Mouse (Mus musculus) heart, postnatal 4 days (tissue): ENCODE measurements around the gene Dexi. TPM values are rescaled to one million over a fixed set of nuclear protein-coding genes. Genes with fewer than 3 reads are reported as not detected.

Experiments used
- DNase-seq: peaks from one replicate; pipeline ENCODE4 v3.0.0; 2021
- total RNA-seq, 2 experiments: library from RNA; stranded (reverse); gene quantifications; 2 replicates each; pipeline ENCODE4 v1.2.3; 2021

Gene Dexi
- total RNA-seq, 2 experiments from 2014 or later = 22.4 to 22.6 TPM

- DNase-seq = peak; percentile 39
Observed at GRCm38 (mm10) chr16:10498096-10498602, 44.7 kb downstream of the Dexi start.

DNA sequence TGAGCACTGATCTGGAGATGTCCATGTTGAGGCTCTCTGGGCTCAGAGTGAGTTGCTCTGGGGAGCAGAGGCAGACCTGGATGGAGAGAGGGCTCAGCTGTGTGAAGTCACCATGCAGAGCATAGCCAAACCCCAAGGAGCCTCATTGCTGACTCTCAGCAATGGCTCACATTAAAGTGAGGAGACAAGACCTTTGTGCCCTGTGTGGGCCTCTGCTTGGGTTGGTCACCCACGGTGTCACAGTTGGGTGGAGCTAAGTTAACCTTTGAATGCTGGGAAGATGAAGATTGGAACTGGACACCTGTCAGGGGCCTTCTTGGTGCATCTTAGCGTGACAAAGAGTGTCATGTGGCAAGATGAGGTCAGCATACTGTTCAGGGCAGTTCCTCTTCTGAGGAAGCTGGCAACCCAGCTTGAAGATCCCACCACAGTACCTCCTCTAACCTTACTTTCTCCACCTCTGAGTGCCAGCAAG lies 47.0 kb downstream of the Dexi start:
- DNase-seq = no peak

DNA sequence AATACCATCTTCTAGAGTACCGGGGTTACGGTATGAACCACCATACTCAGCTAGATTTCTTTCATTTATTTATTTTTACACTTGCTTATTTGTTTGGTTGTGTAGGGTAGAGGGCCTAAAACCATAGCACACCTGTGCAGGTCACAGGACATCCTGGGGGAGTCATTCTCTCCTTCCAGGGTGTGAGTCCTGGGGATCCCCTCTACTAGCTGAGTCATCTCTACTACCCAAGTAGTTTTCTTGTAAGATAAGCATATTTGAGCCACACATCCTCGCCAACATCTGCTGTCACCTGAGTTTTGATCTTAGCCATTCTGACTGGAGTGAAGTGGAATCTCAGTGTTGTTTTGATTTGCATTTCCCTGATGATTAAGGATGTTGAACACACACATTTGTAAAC lies 50.3 kb downstream of the Dexi start:
- DNase-seq = no peak

DNA sequence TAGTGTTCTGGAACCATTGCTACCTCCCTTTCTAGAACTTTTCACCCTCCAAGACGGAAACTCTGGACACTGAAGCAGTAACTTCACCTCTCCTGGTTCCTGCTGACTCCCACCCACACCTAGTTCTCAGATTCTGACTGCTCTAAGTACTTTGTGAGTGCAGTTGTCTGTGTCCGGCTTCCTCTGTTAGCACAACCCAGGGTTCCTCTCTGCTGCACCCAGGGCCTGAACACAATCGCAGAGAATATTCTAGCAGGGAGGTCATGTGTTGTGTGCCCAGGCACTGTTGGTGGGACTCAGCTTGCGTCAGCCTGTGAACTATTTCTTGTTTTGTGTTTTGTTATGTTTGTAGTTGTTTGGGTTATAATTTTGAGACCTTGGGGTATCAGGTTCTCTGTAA lies 51.1 kb downstream of the Dexi start:
- no peak for DNase-seq

- no peak for DNase-seq
Observed at GRCm38 (mm10) chr16:10490503-10491150, 52.2 kb downstream of the Dexi start.

DNA sequence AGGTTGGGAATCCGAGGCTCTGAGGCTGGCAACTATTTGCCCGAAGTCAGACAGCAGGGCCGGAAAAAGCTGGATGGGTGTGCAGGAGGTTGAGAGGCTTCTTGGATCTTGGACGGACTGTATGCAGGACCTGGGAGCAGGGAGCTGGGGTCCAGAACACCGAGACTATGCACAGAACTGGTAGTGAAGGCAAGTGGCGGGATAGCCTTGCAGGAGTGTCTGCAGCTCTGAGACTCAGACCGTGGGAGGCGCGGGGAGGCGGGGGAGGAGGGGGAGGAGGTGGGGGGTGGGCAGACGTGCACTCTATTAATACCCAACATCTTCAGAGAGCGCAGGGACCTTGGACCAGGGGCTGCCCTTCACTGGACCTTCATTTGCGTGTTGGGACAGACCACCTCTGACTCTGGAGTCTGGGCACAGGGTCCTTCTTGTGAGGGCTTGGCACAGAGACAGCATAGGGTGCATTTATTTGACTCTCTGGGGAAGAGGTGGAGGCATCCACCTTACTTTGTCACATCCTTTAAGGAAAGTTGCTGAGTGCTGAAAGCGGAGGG lies 52.9 kb downstream of the Dexi start:
- DNase-seq = no peak

DNA sequence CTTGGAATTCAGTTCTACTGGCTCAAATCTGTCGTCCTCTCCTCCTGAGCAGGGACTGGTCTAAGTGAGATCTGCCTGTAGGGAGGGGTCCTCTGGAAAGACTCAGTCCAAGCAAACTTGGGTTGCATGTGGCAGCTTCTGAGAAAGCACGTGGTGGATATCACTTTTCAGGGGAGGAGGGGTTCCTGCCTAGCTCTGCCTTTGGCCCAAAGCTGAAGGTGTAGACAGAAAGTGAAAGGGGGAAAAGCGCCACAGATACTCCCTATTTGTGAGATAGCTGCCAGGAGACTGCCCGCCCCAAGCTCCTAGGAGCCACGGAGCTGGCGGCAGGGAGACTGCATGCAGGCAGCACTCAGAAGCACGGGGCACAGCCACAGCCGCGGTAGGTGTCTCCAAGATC lies 53.4 kb downstream of the Dexi start:
- no peak for DNase-seq

DNA sequence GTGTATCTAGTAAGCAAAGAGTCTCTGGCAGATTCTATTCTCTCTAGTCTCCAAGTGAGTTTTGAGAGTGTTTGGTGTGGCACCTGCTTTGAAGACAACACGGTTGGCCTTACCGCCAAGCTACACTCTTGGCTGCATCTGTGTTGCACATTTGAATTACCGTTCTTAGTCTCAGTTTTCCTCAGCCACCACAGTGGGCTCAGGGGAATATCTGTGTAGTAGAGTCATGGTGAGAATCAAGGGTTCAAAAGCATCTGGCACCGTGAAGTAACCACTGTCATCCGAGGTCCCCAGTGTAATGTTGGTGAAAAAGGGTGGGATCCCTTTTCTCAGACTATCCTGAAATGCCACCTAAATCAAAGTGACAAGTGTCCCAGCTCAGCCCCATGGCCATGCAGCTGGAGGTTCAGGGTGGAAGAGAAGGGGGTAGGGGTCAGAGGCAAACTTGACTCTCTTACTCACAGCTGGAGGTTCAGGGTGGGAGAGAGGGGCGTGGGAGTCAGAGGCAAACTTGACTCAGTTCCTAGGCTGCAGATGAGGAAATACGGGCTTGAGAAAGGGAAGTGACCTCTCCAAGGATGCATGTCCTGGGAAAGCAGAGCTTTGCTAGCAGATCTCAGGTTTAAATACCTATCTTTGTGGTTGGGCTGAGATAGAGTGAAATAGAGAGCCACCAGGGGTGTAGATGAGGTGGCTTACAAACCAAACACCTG lies 53.9 kb downstream of the Dexi start:
- no peak for DNase-seq

- DNase-seq = no peak
Observed at GRCm38 (mm10) chr16:10487895-10488493, 54.9 kb downstream of the Dexi start.

GRCm38 (mm10) chr16:10486993-10487392 lies 55.9 kb downstream of the Dexi start:
- no peak for DNase-seq

DNA sequence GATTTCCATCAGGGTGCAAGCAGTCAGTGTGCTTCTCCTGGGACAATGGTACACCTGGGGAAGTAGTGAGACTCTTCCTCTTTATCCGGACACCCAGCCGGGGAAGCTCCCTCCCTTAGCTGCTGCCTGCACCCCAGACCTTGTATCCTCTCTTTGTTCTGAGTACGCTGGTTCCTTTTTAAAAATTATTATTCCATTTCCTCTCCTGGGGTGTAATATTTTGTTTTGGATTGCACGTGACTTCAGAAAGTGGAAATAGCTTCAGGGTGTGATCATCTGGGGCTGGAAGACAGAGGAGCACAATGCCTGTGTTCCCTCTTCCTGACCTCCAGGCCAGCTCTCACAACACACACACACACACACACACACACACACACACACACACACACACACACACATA lies 60.5 kb downstream of the Dexi start:
- DNase-seq = no peak

DNA sequence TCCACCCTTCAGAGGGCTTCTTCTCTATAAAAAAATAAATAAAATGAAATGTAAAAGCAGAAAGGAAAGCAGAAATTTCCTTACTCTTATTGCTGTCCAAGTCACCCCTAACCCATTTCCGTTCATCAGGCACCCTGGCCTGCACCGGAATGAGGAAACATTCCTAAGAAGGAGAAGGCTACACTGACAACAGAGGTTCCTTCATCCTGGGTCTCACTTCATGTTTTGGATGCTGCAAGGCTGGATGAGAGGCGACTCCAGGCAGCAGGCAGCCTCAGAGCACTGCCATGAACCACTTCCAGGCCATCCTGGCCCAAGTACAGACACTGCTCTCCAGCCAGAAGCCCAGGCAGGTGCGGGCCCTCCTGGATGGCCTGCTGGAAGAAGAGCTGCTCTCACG lies 63.0 kb downstream of the Dexi start, which contains the start of gene Ciita:
Ciita (plus strand) TSS at position 203 of the 400 bp plus-strand sequence.
- no peak for DNase-seq

DNA sequence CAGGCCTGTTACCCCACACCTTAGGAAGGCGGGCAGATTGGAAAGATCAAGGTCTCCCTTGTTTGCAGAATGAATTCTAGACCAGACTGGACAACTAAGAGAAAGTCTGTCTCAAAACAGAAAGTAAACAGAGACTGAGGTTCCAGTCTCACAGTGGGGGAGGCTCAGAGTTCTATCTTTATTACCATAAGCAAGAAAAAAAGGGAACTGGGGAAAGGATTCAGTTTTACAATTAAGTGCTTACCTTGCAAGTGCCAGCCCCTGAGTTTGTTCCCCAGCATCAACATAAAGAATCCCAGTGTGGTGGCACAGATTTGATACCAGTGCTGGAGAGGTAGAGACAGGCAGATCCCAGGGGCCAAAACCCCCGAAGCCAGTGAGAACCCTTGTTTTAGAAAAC lies 66.9 kb downstream of the Dexi start:
- DNase-seq = no peak

GRCm38 (mm10) chr16:10474956-10475355 lies 67.9 kb downstream of the Dexi start:
- no peak for DNase-seq

GRCm38 (mm10) chr16:10471950-10472349 lies 70.9 kb downstream of the Dexi start:
- DNase-seq = no peak

GRCm38 (mm10) chr16:10468201-10468600 lies 74.7 kb downstream of the Dexi start:
- no peak for DNase-seq

DNA sequence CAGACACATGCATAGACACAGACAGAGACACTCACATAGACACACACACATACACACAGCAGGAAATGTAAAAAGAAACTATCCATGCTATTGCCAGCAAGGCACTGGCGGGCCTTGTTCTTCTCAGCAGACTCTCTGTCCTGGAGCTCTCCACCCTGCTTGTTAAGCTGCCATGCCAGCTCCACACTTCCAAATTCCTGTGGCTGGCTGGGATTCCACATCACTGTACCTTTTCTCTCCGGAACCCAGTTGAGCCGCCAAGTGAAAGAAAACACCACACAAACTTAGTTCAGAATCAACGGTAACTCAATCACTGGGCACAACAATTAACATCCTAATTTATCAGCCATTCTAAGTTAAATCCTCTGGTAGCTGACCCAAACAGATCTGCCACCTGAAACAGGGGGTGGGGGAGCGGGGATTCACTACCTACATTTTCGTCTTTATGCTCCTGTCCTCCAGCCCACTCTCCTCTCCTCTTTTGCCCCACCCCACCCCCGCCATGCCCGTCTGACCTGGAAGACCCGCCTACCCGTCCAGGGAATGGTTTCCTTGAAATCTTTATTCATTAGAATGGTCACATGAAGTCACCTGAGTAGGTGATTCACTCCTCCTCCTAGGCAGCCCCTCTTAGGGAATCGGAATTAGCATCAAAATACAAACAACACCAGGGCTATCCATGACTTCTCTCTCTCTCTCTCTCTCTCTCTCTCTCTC lies 75.3 kb downstream of the Dexi start:
- DNase-seq = no peak

DNA sequence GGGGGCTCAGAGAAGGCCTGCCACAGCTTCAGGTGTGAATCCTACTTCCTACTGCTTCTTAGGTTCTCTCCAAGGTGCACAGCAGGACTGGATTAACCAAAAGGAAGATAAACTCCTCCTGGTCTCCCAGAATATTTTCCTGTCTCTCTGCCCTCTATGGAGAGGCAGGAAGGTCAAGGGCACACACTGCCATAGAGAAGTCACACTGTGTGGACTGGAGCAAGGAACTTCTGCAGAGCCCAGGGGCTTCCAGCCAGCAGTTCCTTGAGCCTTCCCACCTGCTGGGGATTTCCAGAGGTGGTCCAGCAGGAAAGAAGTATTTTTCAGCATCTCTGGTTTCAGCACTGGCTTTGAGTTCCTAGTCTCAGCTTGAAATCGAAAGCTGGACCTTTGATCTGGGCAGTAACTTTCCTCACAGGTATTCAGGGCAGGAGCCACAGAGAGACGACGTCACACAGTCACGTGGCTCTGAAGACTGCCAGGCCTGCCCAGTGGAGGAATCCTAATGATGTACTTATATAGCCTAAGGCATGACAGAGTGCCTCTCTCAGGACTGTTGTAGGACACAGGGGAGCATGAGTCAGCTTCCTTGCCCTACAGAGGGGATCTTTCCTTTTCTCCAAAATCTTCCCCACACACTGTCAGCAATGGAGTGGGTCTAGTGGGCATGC lies 77.7 kb downstream of the Dexi start:
- no peak for DNase-seq

- no peak for DNase-seq
Observed at GRCm38 (mm10) chr16:10461178-10461577, 81.7 kb downstream of the Dexi start.

GRCm38 (mm10) chr16:10460188-10460587 lies 82.7 kb downstream of the Dexi start:
- no peak for DNase-seq

DNA sequence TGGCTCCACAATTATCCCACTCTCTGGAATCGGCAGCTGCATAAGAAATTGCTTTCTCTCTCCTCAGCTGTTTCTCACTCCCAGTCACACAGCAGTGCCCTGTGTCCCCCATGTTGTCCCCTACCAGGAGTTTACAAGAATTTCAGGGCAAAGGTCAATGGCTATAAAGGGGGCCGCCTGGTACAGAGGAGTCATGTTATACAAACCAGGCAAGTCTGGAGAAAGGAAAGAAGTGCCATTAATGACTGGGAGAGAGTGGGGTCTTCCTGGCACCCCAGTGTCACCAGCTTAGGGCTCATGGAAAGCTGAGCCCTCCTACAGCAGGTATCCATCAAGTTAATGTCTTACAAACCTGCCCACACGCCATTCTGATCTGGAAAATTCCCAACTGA lies 88.3 kb downstream of the Dexi start:
- DNase-seq = no peak
